Mouse (Mus musculus): ENCODE data around the gene Adcy1. TPM values are rescaled to one million over a fixed set of nuclear protein-coding genes. Genes with fewer than 3 reads are reported as not detected.

The Adcy1 gene
- polyA plus RNA-seq, 1 experiment from 2014 or later: 24.2 TPM

DNA sequence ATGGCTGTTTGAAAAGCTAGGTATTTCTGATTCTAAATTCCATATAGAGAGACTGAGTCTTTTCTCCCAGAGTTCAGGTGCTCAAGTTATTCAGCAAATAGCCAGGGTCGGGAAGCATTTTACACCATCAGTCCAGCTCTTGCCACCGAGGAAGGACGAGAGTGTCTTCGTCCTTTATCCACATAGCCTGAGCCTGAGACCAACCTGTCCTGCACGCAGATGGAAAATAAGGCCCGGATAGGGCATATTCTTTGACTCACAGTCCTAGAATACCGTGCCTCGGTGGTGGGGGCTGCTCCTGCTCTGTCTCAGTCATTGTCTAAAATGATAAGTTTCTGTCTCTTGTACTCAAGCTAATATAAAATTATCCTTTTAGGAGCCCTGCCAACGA is 137.1 kb downstream of the Adcy1 start:
- H3K9me3 ChIP-seq (ENCODE audit: control insufficient read depth, low read length): no peaks in the 10 kb centered on the region
- ATAC-seq (ENCODE audit: low read depth): no peak
- WGBS: 81% methylated on average over 9 of the region's 9 CpGs

DNA sequence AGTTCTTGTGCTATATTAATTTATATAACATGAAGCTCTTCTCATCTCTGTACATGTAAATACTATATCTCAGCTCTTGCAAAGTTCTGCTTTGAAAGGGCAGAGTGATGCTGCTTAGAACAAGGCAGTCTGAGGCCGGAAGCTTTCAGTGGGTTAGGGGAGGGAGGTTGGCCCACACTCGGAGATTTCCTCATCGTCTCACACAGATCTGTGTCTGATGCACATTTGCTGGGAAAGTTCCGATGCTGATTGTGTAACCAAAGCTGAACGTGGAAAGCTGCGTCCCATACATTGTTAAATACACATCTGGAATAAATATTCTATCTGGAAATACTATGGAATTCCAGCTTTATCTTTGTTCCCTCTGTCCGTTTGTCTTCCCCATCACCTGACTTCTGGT is 138.9 kb downstream of the Adcy1 start:
- H3K9me3 ChIP-seq (ENCODE audit: control insufficient read depth, low read length): no peaks in the 10 kb centered on the region
- no peaks in the 10 kb centered on the region for H3K4me1 ChIP-seq (ENCODE audit: control insufficient read depth, insufficient read depth, low read length)
- ATAC-seq (ENCODE audit: low read depth): no peak
- no peak overlapping the region for H3K4me2 ChIP-seq (ENCODE audit: low read depth, low read length)
- no peaks in the 10 kb centered on the region for H3K36me3 ChIP-seq (ENCODE audit: control insufficient read depth, insufficient read depth, low read length)
- H3K9ac ChIP-seq (replicated peaks; ENCODE audit: low read depth, low read length): no peak overlapping the region
- H3K27ac ChIP-seq (ENCODE audit: low read depth, low read length): no peak overlapping the region
- no peaks in the 10 kb centered on the region for H3K27me3 ChIP-seq (ENCODE audit: control insufficient read depth, insufficient read depth, low read length)
- H3K4me3 ChIP-seq (ENCODE audit: low read depth, low read length): no peak overlapping the region
- 85% methylated on average over 7 of the region's 7 CpGs for WGBS

More for the DNA sequence above, 137.1 kb downstream of the Adcy1 start:
- no peak overlapping the region for H3K27ac ChIP-seq (ENCODE audit: low read depth, low read length)
- no peaks in the 10 kb centered on the region for H3K4me1 ChIP-seq (ENCODE audit: control insufficient read depth, insufficient read depth, low read length)
- no peak overlapping the region for H3K4me2 ChIP-seq (ENCODE audit: low read depth, low read length)
- no peaks in the 10 kb centered on the region for H3K27me3 ChIP-seq (ENCODE audit: control insufficient read depth, insufficient read depth, low read length)
- no peaks in the 10 kb centered on the region for H3K36me3 ChIP-seq (ENCODE audit: control insufficient read depth, insufficient read depth, low read length)
- no peak overlapping the region for H3K4me3 ChIP-seq (ENCODE audit: low read depth, low read length)
- H3K9ac ChIP-seq (replicated peaks; ENCODE audit: low read depth, low read length): no peak overlapping the region

DNA sequence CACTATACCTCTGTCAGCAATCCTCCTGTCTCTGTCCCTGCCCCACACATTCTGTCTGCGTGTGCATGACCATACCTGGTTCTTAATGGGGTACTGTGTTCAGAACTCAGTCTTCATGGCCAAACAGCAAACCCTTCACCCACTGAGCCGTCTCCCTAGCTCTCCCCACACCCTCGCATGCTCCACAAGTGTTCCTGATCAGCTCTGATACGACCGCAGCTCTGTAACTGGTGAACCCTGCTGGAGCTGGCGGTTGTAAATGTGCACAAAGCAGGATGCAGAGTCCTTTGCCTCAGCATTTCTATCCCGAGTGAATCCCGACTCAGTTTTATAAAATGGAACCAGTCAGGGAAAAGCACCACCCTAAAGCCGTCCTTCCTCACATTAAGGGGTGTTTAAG is 140.6 kb downstream of the Adcy1 start:
- no peak overlapping the region for H3K4me2 ChIP-seq (ENCODE audit: low read depth, low read length)
- no peaks in the 10 kb centered on the region for H3K27me3 ChIP-seq (ENCODE audit: control insufficient read depth, insufficient read depth, low read length)
- WGBS: 88% methylated on average over 9 of the region's 9 CpGs
- ATAC-seq (ENCODE audit: low read depth): no peak
- H3K9ac ChIP-seq (replicated peaks; ENCODE audit: low read depth, low read length): no peak overlapping the region
- H3K4me3 ChIP-seq (ENCODE audit: low read depth, low read length): no peak overlapping the region
- H3K4me1 ChIP-seq (ENCODE audit: control insufficient read depth, insufficient read depth, low read length): no peaks in the 10 kb centered on the region
- H3K9me3 ChIP-seq (ENCODE audit: control insufficient read depth, low read length): no peaks in the 10 kb centered on the region
- no peak overlapping the region for H3K27ac ChIP-seq (ENCODE audit: low read depth, low read length)
- H3K36me3 ChIP-seq (ENCODE audit: control insufficient read depth, insufficient read depth, low read length): no peaks in the 10 kb centered on the region

DNA sequence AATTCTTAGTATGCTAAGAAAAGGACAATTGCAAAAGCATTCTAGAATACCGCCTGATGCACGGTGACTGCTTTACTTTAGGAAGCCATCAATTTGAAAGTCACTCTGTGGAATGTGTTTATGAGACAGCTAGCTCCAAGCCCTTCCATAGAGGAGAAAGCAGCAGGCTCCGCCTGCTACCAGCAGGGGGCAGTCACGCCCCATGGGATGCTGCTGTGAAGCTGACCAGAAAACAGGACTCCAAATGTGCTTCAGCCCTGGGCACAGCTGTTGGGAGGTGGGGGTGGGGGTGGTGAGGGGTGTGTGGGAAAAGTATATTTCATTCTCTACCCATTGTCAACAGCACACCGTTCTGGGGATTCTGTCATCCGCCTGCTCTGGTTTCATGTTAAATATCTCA is 147.1 kb downstream of the Adcy1 start:
- no peak overlapping the region for H3K4me3 ChIP-seq (ENCODE audit: low read depth, low read length)
- no peak overlapping the region for H3K4me2 ChIP-seq (ENCODE audit: low read depth, low read length)

DNA sequence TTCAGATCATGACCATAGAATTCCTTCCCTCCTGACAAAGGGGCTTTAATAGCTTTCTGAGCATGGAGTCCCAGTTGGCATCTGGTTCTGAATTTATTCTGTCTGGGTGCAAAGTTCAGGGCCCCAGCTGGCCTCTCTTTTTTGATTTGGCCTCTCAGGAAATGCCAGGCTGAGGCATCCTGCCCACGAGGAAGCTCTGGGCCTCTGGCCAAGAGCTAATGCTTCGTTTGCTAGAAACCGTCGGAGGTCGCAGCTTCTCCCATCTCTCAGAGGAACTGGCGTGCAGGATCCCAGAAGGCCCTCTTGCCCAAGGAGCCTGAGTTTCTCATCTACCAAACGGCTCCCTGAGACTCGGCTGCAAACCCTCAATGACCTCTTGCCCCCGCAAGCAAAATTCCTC is 147.9 kb downstream of the Adcy1 start:
- 10% methylated on average over 9 of the region's 9 CpGs for WGBS
- peaks cover 5% of the 10 kb centered on the region; the same call in 1 of the 2 replicates for H3K27me3 ChIP-seq (ENCODE audit: control insufficient read depth, insufficient read depth, low read length)
- no peak for ATAC-seq (ENCODE audit: low read depth)
- no peaks in the 10 kb centered on the region for H3K9me3 ChIP-seq (ENCODE audit: control insufficient read depth, low read length)
- H3K27ac ChIP-seq (ENCODE audit: low read depth, low read length): no peak overlapping the region
- no peak overlapping the region for H3K4me3 ChIP-seq (ENCODE audit: low read depth, low read length)
- peaks cover 21% of the 10 kb centered on the region; the same call in 1 of the 2 replicates for H3K4me1 ChIP-seq (ENCODE audit: control insufficient read depth, insufficient read depth, low read length)
- H3K36me3 ChIP-seq (ENCODE audit: control insufficient read depth, insufficient read depth, low read length): no peaks in the 10 kb centered on the region
- peak overlapping the region; percentile 20; the same call in 1 of the 2 replicates for H3K4me2 ChIP-seq (ENCODE audit: low read depth, low read length)
- no peak overlapping the region for H3K9ac ChIP-seq (replicated peaks; ENCODE audit: low read depth, low read length)

More for the DNA sequence above, 147.1 kb downstream of the Adcy1 start:
- 8% methylated on average over 6 of the region's 6 CpGs for WGBS
- no peaks in the 10 kb centered on the region for H3K9me3 ChIP-seq (ENCODE audit: control insufficient read depth, low read length)
- no peak overlapping the region for H3K27ac ChIP-seq (ENCODE audit: low read depth, low read length)
- H3K27me3 ChIP-seq (ENCODE audit: control insufficient read depth, insufficient read depth, low read length): peaks cover 3% of the 10 kb centered on the region; the same call in 1 of the 2 replicates
- peaks cover 21% of the 10 kb centered on the region; the same call in 1 of the 2 replicates for H3K4me1 ChIP-seq (ENCODE audit: control insufficient read depth, insufficient read depth, low read length)
- H3K36me3 ChIP-seq (ENCODE audit: control insufficient read depth, insufficient read depth, low read length): no peaks in the 10 kb centered on the region
- no peak overlapping the region for H3K9ac ChIP-seq (replicated peaks; ENCODE audit: low read depth, low read length)
- peak; percentile 15; the same call in 1 of the 2 replicates for ATAC-seq (ENCODE audit: low read depth)

DNA sequence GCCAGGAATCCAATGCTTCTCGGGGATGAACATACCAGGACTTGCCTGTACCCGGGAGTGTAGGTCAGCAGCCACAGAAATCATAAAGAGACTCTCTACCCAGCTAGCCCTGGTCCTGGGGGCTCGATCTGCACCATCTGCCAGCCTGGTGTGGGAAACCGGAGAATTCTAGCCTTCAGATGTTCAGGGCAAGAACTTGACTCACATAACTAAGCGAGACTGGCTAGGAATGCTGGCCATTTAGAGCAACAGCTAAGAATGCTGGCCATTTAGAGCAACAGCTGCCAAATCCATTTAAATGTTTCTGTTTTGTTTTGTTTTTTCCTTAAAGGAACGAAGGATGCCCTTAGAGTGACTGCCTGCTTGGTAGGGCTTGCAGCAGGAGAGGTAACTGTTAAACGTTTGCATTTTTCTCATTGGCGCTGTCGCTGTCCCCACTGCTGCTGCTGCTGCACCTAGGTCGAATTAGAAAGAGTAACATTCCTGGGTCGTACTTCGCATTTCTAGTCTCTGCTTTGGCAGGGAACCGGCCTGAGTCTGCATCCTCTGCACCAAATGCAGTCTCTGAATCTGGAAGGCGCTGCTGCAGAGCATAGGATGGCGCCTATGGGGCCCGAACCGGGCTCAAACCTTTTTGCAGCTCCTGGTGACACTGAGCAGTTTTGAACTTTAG is 149.0 kb downstream of the Adcy1 start:
- WGBS: 15% methylated on average over 17 of the region's 17 CpGs
- Histone ChIP-seq H3K4me3 (ENCODE audit: low read depth, low read length) (peak overlapping the region; percentile 54), H3K9ac (replicated peaks; ENCODE audit: low read depth, low read length) (peak overlapping the region; percentile 72; the same call in 1 of the 2 replicates), H3K27me3 (ENCODE audit: control insufficient read depth, insufficient read depth, low read length) (peaks cover 5% of the 10 kb centered on the region; the same call in 1 of the 2 replicates), H3K4me2 (ENCODE audit: low read depth, low read length) (peak overlapping the region; percentile 95), H3K27ac (ENCODE audit: low read depth, low read length) (no peak overlapping the region), H3K4me1 (ENCODE audit: control insufficient read depth, insufficient read depth, low read length) (peaks cover 21% of the 10 kb centered on the region; the same call in 1 of the 2 replicates), H3K9me3 (ENCODE audit: control insufficient read depth, low read length) (no peaks in the 10 kb centered on the region), H3K36me3 (ENCODE audit: control insufficient read depth, insufficient read depth, low read length) (no peaks in the 10 kb centered on the region)
- no peak for ATAC-seq (ENCODE audit: low read depth)

DNA sequence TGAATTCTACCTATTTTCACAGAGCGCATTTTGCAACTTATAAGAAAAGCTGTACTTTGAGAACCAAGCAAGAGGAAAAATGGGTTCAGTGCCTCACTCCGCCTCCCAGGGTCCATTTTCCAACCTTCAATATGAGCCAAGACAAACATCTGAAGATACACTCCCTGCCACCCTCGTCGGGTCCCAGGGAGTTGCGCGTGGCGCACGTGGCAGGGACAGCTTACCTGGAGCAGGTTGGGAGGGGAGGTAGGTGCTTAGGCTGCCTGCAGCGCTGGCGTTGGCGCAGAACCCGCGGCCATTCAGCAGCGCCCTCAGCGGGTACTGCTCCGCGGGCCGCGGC is 149.8 kb downstream of the Adcy1 start:
- Histone ChIP-seq H3K4me1 (ENCODE audit: control insufficient read depth, insufficient read depth, low read length) (peaks cover 21% of the 10 kb centered on the region; the same call in 1 of the 2 replicates), H3K4me2 (ENCODE audit: low read depth, low read length) (peak overlapping the region; percentile 95), H3K27me3 (ENCODE audit: control insufficient read depth, insufficient read depth, low read length) (peaks cover 5% of the 10 kb centered on the region; the same call in 1 of the 2 replicates), H3K4me3 (ENCODE audit: low read depth, low read length) (peak overlapping the region; percentile 54), H3K36me3 (ENCODE audit: control insufficient read depth, insufficient read depth, low read length) (no peaks in the 10 kb centered on the region), H3K9me3 (ENCODE audit: control insufficient read depth, low read length) (no peaks in the 10 kb centered on the region), H3K27ac (ENCODE audit: low read depth, low read length) (peak overlapping the region; percentile 76; the same call in 1 of the 2 replicates), H3K9ac (replicated peaks; ENCODE audit: low read depth, low read length) (peak overlapping the region; percentile 72)
- 3% methylated on average over 16 of the region's 19 CpGs for WGBS
- ATAC-seq (ENCODE audit: low read depth): no peak

DNA sequence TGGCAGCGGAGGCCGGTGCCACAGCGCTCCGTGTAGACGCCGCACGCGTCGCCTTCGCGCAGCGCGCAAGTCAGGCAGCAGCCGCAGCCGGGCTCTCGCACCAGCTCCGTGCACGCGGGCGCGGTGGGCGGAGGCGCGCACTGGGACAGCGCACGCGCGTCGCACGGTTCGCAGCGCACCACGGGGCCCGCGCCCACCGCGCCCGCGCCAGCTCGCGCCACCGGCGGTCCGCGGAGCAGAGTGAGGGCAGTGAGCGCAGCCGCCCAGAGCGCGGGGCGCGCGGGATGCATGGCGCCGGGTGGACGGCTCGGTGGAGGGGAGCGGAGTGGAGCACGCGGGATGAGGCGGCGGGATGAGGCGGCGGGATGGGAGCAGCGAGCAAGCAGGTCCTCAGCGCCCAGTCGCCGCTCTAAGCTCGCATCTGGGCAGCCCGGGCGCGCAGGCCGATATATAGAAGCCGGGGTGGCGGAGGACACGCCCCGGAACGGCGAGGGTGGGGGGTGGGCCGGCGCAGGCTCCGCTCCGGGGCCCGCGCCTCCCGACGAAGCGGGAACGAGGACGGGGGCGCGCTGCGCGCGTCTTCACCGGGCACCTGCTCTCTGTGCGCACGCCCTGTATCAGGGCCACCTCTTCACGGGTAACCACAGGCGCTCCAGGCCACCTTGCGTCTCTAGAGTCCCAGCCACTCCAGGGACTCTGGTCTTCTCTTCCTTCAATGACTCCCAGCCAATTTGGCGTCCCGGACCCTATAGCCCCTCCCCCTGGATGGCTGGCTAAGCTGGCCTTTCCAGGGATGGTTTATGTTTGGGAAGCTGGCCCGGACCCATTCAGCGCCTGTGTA is 150.4 kb downstream of the Adcy1 start, which contains the start of gene Igfbp3:
Gene Igfbp3 (minus strand): TSS at position 423 of the 841 bp plus-strand sequence.
- ATAC-seq (ENCODE audit: low read depth): peak; percentile 91
- peaks cover 5% of the 10 kb centered on the region; the same call in 1 of the 2 replicates for H3K27me3 ChIP-seq (ENCODE audit: control insufficient read depth, insufficient read depth, low read length)
- peaks cover 21% of the 10 kb centered on the region; the same call in 1 of the 2 replicates for H3K4me1 ChIP-seq (ENCODE audit: control insufficient read depth, insufficient read depth, low read length)
- peak within 1 kb of the TSS; percentile 76 for H3K27ac ChIP-seq (ENCODE audit: low read depth, low read length)
- under 1% methylated on average over 67 of the region's 104 CpGs for WGBS
- H3K4me3 ChIP-seq (ENCODE audit: low read depth, low read length): peak within 1 kb of the TSS; percentile 54
- H3K36me3 ChIP-seq (ENCODE audit: control insufficient read depth, insufficient read depth, low read length): no peaks in the 10 kb centered on the region
- peak within 1 kb of the TSS; percentile 95 for H3K4me2 ChIP-seq (ENCODE audit: low read depth, low read length)
- no peaks in the 10 kb centered on the region for H3K9me3 ChIP-seq (ENCODE audit: control insufficient read depth, low read length)
- peak within 1 kb of the TSS; percentile 72 for H3K9ac ChIP-seq (replicated peaks; ENCODE audit: low read depth, low read length)

DNA sequence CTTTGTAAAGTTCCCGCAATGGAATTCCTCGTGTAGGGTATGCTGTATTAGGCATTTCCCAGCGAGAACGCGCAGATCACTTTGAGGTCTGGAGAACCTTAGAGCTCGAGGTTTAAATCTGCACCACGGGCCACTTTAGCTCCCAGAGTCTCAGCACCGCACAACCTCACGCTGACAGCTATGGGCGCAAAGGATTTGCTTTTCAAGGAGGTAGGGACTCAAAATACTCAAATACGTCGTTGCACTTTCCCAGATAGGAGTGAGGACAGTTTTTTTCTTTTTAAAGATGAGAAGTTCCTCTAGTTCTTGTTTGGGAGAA is 151.0 kb downstream of the Adcy1 start:
- Histone ChIP-seq H3K9me3 (ENCODE audit: control insufficient read depth, low read length) (no peaks in the 10 kb centered on the region), H3K27ac (ENCODE audit: low read depth, low read length) (no peak overlapping the region), H3K4me3 (ENCODE audit: low read depth, low read length) (peak overlapping the region; percentile 54), H3K4me1 (ENCODE audit: control insufficient read depth, insufficient read depth, low read length) (peaks cover 21% of the 10 kb centered on the region; the same call in 1 of the 2 replicates), H3K9ac (replicated peaks; ENCODE audit: low read depth, low read length) (peak overlapping the region; percentile 72), H3K4me2 (ENCODE audit: low read depth, low read length) (peak overlapping the region; percentile 95), H3K27me3 (ENCODE audit: control insufficient read depth, insufficient read depth, low read length) (peaks cover 5% of the 10 kb centered on the region; the same call in 1 of the 2 replicates), H3K36me3 (ENCODE audit: control insufficient read depth, insufficient read depth, low read length) (no peaks in the 10 kb centered on the region)
- ATAC-seq (ENCODE audit: low read depth): no peak
- WGBS: 1% methylated on average over 12 of the region's 12 CpGs

Measured in neural tube, embryonic 14.5 days (tissue).